Comparison of ENCODE assay signal across 8 mouse cellular contexts in genomic region chr13:97008266-97009153, GRCm38 (mm10). TPM values are rescaled to one million over a fixed set of nuclear protein-coding genes. Genes with fewer than 3 reads are reported as not detected.
A peak's percentile ranks its signal among the peaks of the same experiment; 100 is the strongest.
DNase-seq lines count a peak whose midpoint lies in the region; ATAC-seq and TF ChIP-seq lines count a peak whose summit lies in the region.

No protein-coding gene starts in this region.

- peak; percentile 90 for ATAC-seq in hindbrain, embryonic 13.5 days (ENCODE audit: low FRiP score)
- peak; percentile 58 for ATAC-seq in megakaryocyte-erythroid progenitor cell, adult 5-6 weeks (replicated peaks; ENCODE audit: low FRiP score, low TSS enrichment, poor library complexity, severe bottlenecking)
- ATAC-seq in stomach, embryonic 15.5 days (ENCODE audit: insufficient read depth, low FRiP score, low read depth), result 0 out of 2 replicates have a peak, but pooled peaks have one; percentile 48

- H3K4me3 ChIP-seq in gastrocnemius, adult 2 months, result peak overlapping the region; percentile 72
- peak overlapping the region; percentile 55 for H3K4me3 ChIP-seq in erythroblast, embryonic 14.5 days (replicated peaks)
- H3K4me3 ChIP-seq in hindbrain, embryonic 13.5 days, result peak overlapping the region; percentile 42
- H3K4me3 ChIP-seq in stomach, embryonic 15.5 days (replicated peaks), result peak overlapping the region; percentile 34

- no peaks in the 10 kb centered on the region for H3K9me3 ChIP-seq in erythroblast, embryonic 14.5 days (ENCODE audit: control insufficient read depth, low read length)
- H3K9me3 ChIP-seq in hindbrain, embryonic 13.5 days, result no peaks in the 10 kb centered on the region
- no peaks in the 10 kb centered on the region for H3K9me3 ChIP-seq in stomach, embryonic 15.5 days

- H3K27me3 ChIP-seq in erythroblast, embryonic 14.5 days (ENCODE audit: control insufficient read depth), result peaks cover 39% of the 10 kb centered on the region
- no peaks in the 10 kb centered on the region for H3K27me3 ChIP-seq in hindbrain, embryonic 13.5 days
- no peaks in the 10 kb centered on the region for H3K27me3 ChIP-seq in stomach, embryonic 15.5 days (replicated peaks)

- peaks cover 22% of the 10 kb centered on the region for H3K4me1 ChIP-seq in erythroblast, embryonic 14.5 days (ENCODE audit: control insufficient read depth)
- peaks cover 6% of the 10 kb centered on the region; the same call in 1 of the 2 replicates for H3K4me1 ChIP-seq in hindbrain, embryonic 13.5 days (replicated peaks)
- no peaks in the 10 kb centered on the region for H3K4me1 ChIP-seq in stomach, embryonic 15.5 days

- H3K9ac ChIP-seq in hindbrain, embryonic 13.5 days, result peak overlapping the region; percentile 75
- peak overlapping the region; percentile 5; the same call in 1 of the 2 replicates for H3K9ac ChIP-seq in stomach, embryonic 15.5 days

- intact Hi-C loops in gastrocnemius, adult 2 months (cut with DNase I), result no loop called here

- peak overlapping the region; percentile 65 for H3K4me2 ChIP-seq in hindbrain, embryonic 13.5 days
- peak overlapping the region; percentile 61 for H3K4me2 ChIP-seq in stomach, embryonic 15.5 days

- no peaks in the 10 kb centered on the region for H3K36me3 ChIP-seq in erythroblast, embryonic 14.5 days (ENCODE audit: control insufficient read depth)
- no peaks in the 10 kb centered on the region for H3K36me3 ChIP-seq in hindbrain, embryonic 13.5 days
- H3K36me3 ChIP-seq in stomach, embryonic 15.5 days, result no peaks in the 10 kb centered on the region

- peak; percentile 52 for TF ChIP-seq CTCF in gastrocnemius, adult 2 months (IDR thresholded peaks at IDR 0.05)

- 2% methylated on average over 19 of the region's 19 CpGs for WGBS in hindbrain, embryonic 13.5 days
- 2% methylated on average over 19 of the region's 19 CpGs for WGBS in stomach, embryonic 15.5 days

- no peak for DNase-seq in gastrocnemius, adult 2 months
- DNase-seq in gastrocnemius, adult 18-20 months (ENCODE audit: low spot score), result no peak
- peak; percentile 13 for DNase-seq in adrenal gland, postnatal 14 days
- peak; percentile 27 to 48 for DNase-seq in left cerebral cortex, adult 9 months (ENCODE audit: low spot score in 2 of 2)

- no peak overlapping the region for H3K27ac ChIP-seq in gastrocnemius, adult 2 months
- peak overlapping the region; percentile 79 for H3K27ac ChIP-seq in hindbrain, embryonic 13.5 days
- no peak overlapping the region for H3K27ac ChIP-seq in stomach, embryonic 15.5 days

RNA-seq across cellular contexts. Expression of gene 1700029F12Rik, which starts 25.7 kb away (rescaled TPM):
- not detected for total RNA-seq in gastrocnemius, adult 2 months (2021)
- total RNA-seq in gastrocnemius, adult 18-20 months (2021), result not detected
- not detected in 2 replicates for total RNA-seq in adrenal gland, postnatal 14 days (2021)
- not detected in 2 replicates for polyA plus RNA-seq in erythroblast, embryonic 14.5 days (2012)
- polyA plus RNA-seq in hindbrain, embryonic 13.5 days (2015; fragmentation: Nextera tagmentation; extraction: Ambion mirVana), result not detected in 2 replicates
- not detected in 2 replicates for total RNA-seq in megakaryocyte-erythroid progenitor cell, adult 5-6 weeks (2014; fragmentation: Nextera tagmentation)
- total RNA-seq in megakaryocyte-erythroid progenitor cell, adult 5-6 weeks (2017), result not detected in 2 replicates
- not detected in 2 replicates for polyA plus RNA-seq in stomach, embryonic 15.5 days (2015; fragmentation: Nextera tagmentation; extraction: Ambion mirVana)

RNA-seq across cellular contexts. Expression of gene Fam169a, which starts 58.6 kb away (rescaled TPM):
- not detected for total RNA-seq in gastrocnemius, adult 2 months (2021)
- total RNA-seq in gastrocnemius, adult 18-20 months (2021), result under 1 TPM in 1 of 2 experiments, not detected in 1; 0.05 TPM
- total RNA-seq in adrenal gland, postnatal 14 days (2021), result 4.5 and 5.7 TPM in 2 replicates
- 0.01 and 0.04 TPM in 2 replicates for polyA plus RNA-seq in erythroblast, embryonic 14.5 days (2012)
- polyA plus RNA-seq in hindbrain, embryonic 13.5 days (2015; fragmentation: Nextera tagmentation; extraction: Ambion mirVana), result 21.8 and 23.4 TPM in 2 replicates
- 0.44 TPM in 1 of 2 replicates, not detected in the other for total RNA-seq in megakaryocyte-erythroid progenitor cell, adult 5-6 weeks (2014; fragmentation: Nextera tagmentation)
- total RNA-seq in megakaryocyte-erythroid progenitor cell, adult 5-6 weeks (2017), result 0.65 and 1.3 TPM in 2 replicates
- polyA plus RNA-seq in stomach, embryonic 15.5 days (2015; fragmentation: Nextera tagmentation; extraction: Ambion mirVana), result 1.9 and 2.5 TPM in 2 replicates

Comparison
In these comparisons a context has a peak if more than half of its experiments do, and no peak if none do; other contexts are left out.
1. DNase-seq: peak in adrenal gland, postnatal 14 days (single experiment) and left cerebral cortex, adult 9 months (2 of 2); none in gastrocnemius, adult 2 months (single experiment) and gastrocnemius, adult 18-20 months (single experiment).
2. Peak in every context shown above with its lines, with median percentiles within 50 percentile points of each other: H3K4me3 ChIP-seq and ATAC-seq.